Mouse (Mus musculus): ENCODE measurements around the gene Serpine1. TPM values are rescaled to one million over a fixed set of nuclear protein-coding genes. Genes with fewer than 3 reads are reported as not detected.
A peak's percentile ranks its signal among the peaks of the same experiment; 100 is the strongest.

The Serpine1 gene
- polyA plus RNA-seq, 1 experiment from 2014 or later = 0.86 TPM

GRCm38 (mm10) chr5:137045402-137046323 lies 26.4 kb downstream of the Serpine1 start, which contains the start of gene Ap1s1:
Gene Ap1s1, minus strand, starts transcription at chr5:137046135.
- no peak for TF ChIP-seq CTCF (IDR thresholded peaks at IDR 0.05; ENCODE audit: low read depth)
- DNase-seq = peak; percentile 99
- Histone ChIP-seq H3K36me3 (ENCODE audit: insufficient read depth) (peaks cover 18% of the 10 kb centered on the region), H3K9me3 (ENCODE audit: low read depth, low read length) (no peaks in the 10 kb centered on the region), H3K4me1 (ENCODE audit: insufficient read depth) (no peaks in the 10 kb centered on the region), H3K27ac (ENCODE audit: low read depth) (peak within 1 kb of the TSS; percentile 67; the same call in 1 of the 2 replicates), H3K9ac (peak within 1 kb of the TSS; percentile 69), H3K4me3 (ENCODE audit: low read depth, low read length) (peak within 1 kb of the TSS; percentile 79), H3K27me3 (ENCODE audit: insufficient read depth, low read length) (no peaks in the 10 kb centered on the region), H3K4me2 (peak within 1 kb of the TSS; percentile 80)
- under 1% methylated on average over 48 of the region's 48 CpGs for WGBS
- peak; percentile 94 for ATAC-seq (ENCODE audit: insufficient read depth)

DNA sequence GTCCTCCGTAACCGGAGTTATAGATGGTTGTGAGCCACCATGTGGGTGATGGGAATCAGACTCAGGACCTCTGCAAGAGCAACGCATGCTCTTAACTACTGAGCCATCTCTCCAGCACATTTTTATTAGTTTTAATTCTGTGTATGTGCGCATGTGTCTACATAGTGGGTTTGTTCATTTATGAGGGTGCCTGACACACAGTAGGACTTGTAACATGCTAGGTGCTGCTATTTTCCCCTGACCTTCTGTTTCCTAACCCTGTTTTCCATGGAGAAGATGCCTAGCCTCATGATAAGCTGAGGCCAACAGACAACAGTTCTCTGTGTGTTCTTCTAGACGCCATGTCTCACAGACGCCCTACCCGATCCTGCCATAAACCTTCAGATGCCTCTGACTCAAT lies 28.1 kb downstream of the Serpine1 start:
- no peak for DNase-seq
- Histone ChIP-seq H3K27ac (ENCODE audit: low read depth) (no peak overlapping the region), H3K4me2 (no peak overlapping the region), H3K27me3 (ENCODE audit: insufficient read depth, low read length) (no peaks in the 10 kb centered on the region), H3K9ac (no peak overlapping the region), H3K36me3 (ENCODE audit: insufficient read depth) (peaks cover 34% of the 10 kb centered on the region), H3K4me3 (ENCODE audit: low read depth, low read length) (no peak overlapping the region), H3K4me1 (ENCODE audit: insufficient read depth) (no peaks in the 10 kb centered on the region), H3K9me3 (ENCODE audit: low read depth, low read length) (no peaks in the 10 kb centered on the region)
- 92% methylated on average over 7 of the region's 7 CpGs for WGBS
- ATAC-seq (ENCODE audit: insufficient read depth) = no peak
- no peak for TF ChIP-seq CTCF (IDR thresholded peaks at IDR 0.05; ENCODE audit: low read depth)

GRCm38 (mm10) chr5:137041442-137041841 lies 30.6 kb downstream of the Serpine1 start:
- no peak for TF ChIP-seq CTCF (IDR thresholded peaks at IDR 0.05; ENCODE audit: low read depth)
- ATAC-seq (ENCODE audit: insufficient read depth) (no peak), DNase-seq (no peak)
- H3K9ac ChIP-seq = no peak overlapping the region
- no peaks in the 10 kb centered on the region for H3K9me3 ChIP-seq (ENCODE audit: low read depth, low read length)
- H3K4me2 ChIP-seq = no peak overlapping the region
- WGBS = 85% methylated on average over 10 of the region's 10 CpGs
- no peak overlapping the region for H3K27ac ChIP-seq (ENCODE audit: low read depth)
- no peaks in the 10 kb centered on the region for H3K27me3 ChIP-seq (ENCODE audit: insufficient read depth, low read length)
- H3K4me1 ChIP-seq (ENCODE audit: insufficient read depth) = no peaks in the 10 kb centered on the region
- H3K4me3 ChIP-seq (ENCODE audit: low read depth, low read length) = no peak overlapping the region
- H3K36me3 ChIP-seq (ENCODE audit: insufficient read depth) = peaks cover 56% of the 10 kb centered on the region

DNA sequence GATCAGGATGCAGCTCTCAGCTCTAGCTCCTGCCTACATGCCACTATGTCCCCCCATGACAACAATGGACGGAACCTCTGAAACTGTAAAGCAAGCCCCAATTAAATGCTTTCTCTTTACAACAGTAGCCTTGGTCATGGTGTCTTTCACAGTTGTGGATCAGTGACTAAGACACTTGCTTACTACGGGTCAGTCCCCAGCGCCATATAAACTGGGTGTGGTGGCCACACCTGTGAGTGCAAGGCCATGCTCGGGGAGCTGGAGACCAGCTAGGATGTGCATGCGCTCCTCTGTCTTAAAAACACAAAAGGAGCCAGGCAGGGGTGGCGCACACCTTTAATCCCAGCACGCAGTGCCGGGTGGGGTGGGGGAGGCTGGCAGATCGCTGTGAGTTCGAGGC lies 32.6 kb downstream of the Serpine1 start:
- H3K4me2 ChIP-seq = no peak overlapping the region
- no peak overlapping the region for H3K27ac ChIP-seq (ENCODE audit: low read depth)
- no peaks in the 10 kb centered on the region for H3K9me3 ChIP-seq (ENCODE audit: low read depth, low read length)
- DNase-seq (no peak), ATAC-seq (ENCODE audit: insufficient read depth) (no peak)
- no peaks in the 10 kb centered on the region for H3K27me3 ChIP-seq (ENCODE audit: insufficient read depth, low read length)
- 94% methylated on average over 10 of the region's 10 CpGs for WGBS
- H3K4me1 ChIP-seq (ENCODE audit: insufficient read depth) = no peaks in the 10 kb centered on the region
- TF ChIP-seq CTCF (IDR thresholded peaks at IDR 0.05; ENCODE audit: low read depth) = no peak
- H3K36me3 ChIP-seq (ENCODE audit: insufficient read depth) = peaks cover 70% of the 10 kb centered on the region
- H3K9ac ChIP-seq = no peak overlapping the region
- H3K4me3 ChIP-seq (ENCODE audit: low read depth, low read length) = no peak overlapping the region

- H3K9me3 ChIP-seq (ENCODE audit: low read depth, low read length) = no peaks in the 10 kb centered on the region
- WGBS = 76% methylated on average over 13 of the region's 13 CpGs
- no peak overlapping the region for H3K9ac ChIP-seq
- peaks cover 57% of the 10 kb centered on the region for H3K36me3 ChIP-seq (ENCODE audit: insufficient read depth)
- 0 out of 2 replicates have a peak, but pooled peaks cover 6% of the 10 kb centered on the region for H3K4me1 ChIP-seq (ENCODE audit: insufficient read depth)
- no peak for DNase-seq
- H3K27me3 ChIP-seq (ENCODE audit: insufficient read depth, low read length) = peaks cover 14% of the 10 kb centered on the region
- H3K4me3 ChIP-seq (ENCODE audit: low read depth, low read length) = no peak overlapping the region
- H3K4me2 ChIP-seq = no peak overlapping the region
- H3K27ac ChIP-seq (ENCODE audit: low read depth) = no peak overlapping the region
- ATAC-seq (ENCODE audit: insufficient read depth) = no peak
- TF ChIP-seq CTCF (IDR thresholded peaks at IDR 0.05; ENCODE audit: low read depth) = no peak
Measured at GRCm38 (mm10) chr5:137036211-137036610, 35.9 kb downstream of the Serpine1 start.

GRCm38 (mm10) chr5:137032641-137033074 lies 39.4 kb downstream of the Serpine1 start:
- no peak overlapping the region for H3K27ac ChIP-seq (ENCODE audit: low read depth)
- peak overlapping the region; percentile 44 for H3K4me3 ChIP-seq (ENCODE audit: low read depth, low read length)
- H3K9ac ChIP-seq = 0 out of 2 replicates have a peak overlapping the region, but pooled peaks have one; percentile 20
- peaks cover 47% of the 10 kb centered on the region for H3K27me3 ChIP-seq (ENCODE audit: insufficient read depth, low read length)
- peak; percentile 79 for ATAC-seq (ENCODE audit: insufficient read depth)
- under 1% methylated on average over 41 of the region's 49 CpGs for WGBS
- no peaks in the 10 kb centered on the region for H3K9me3 ChIP-seq (ENCODE audit: low read depth, low read length)
- H3K36me3 ChIP-seq (ENCODE audit: insufficient read depth) = peaks cover 25% of the 10 kb centered on the region; the same call in 1 of the 2 replicates
- TF ChIP-seq CTCF (IDR thresholded peaks at IDR 0.05; ENCODE audit: low read depth) = no peak
- H3K4me2 ChIP-seq = peak overlapping the region; percentile 100
- DNase-seq = peak; percentile 92
- peaks cover 11% of the 10 kb centered on the region; the same call in 1 of the 2 replicates for H3K4me1 ChIP-seq (ENCODE audit: insufficient read depth)

DNA sequence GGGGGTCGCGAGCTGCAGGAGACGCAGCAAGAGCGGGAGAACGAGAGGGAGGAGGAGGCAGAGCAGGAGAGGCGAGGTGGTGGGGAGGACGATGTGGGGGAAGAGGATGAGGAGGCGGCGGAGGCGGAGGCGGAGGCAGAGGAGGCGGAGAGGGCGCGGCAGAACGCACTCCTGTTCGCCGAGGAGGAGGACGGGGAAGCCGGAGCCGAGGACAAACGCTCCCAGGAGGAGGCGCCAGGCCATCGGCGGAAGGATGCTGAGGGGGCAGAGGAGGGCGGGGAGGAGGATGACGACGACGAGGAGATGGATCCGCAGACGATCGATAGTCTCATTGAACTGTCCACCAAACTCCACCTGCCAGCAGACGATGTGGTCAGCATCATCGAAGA lies 40.0 kb downstream of the Serpine1 start:
- ATAC-seq (ENCODE audit: insufficient read depth) (no peak), DNase-seq (no peak)
- WGBS = under 1% methylated on average over 33 of the region's 33 CpGs
- Histone ChIP-seq H3K9ac (no peak overlapping the region), H3K4me2 (peak overlapping the region; percentile 100), H3K36me3 (ENCODE audit: insufficient read depth) (peaks cover 21% of the 10 kb centered on the region; the same call in 1 of the 2 replicates), H3K27ac (ENCODE audit: low read depth) (no peak overlapping the region), H3K4me1 (ENCODE audit: insufficient read depth) (peaks cover 11% of the 10 kb centered on the region; the same call in 1 of the 2 replicates), H3K27me3 (ENCODE audit: insufficient read depth, low read length) (peaks cover 49% of the 10 kb centered on the region), H3K4me3 (ENCODE audit: low read depth, low read length) (peak overlapping the region; percentile 44), H3K9me3 (ENCODE audit: low read depth, low read length) (no peaks in the 10 kb centered on the region)
- 0 out of 2 replicates have a peak, but pooled peaks have one; percentile 24 for TF ChIP-seq CTCF (IDR thresholded peaks at IDR 0.05; ENCODE audit: low read depth)

Measured in lung, embryonic 14.5 days (tissue).